Mouse (Mus musculus) lung, postnatal 0 days (tissue): ENCODE measurements around the gene Sae1. TPM values are rescaled to one million over a fixed set of nuclear protein-coding genes. Genes with fewer than 3 reads are reported as not detected.

Experiments
- ATAC-seq: fragments of 200-750 bp; cut with Nextera tagmentation; 2 replicates; pipeline ENCODE4 v1.8.0; 2017; ENCODE audit warnings: moderate library complexity
- DNase-seq: peaks from one replicate; pipeline ENCODE4 v3.0.0-alpha.2; 2016; ENCODE audit warnings: low spot score
- H3K27ac ChIP-seq: fragments of 300-500 bp; sonication (generic); 2 replicates; pipeline ENCODE4 v1.5.1; 2014; ENCODE audit warnings: antibody characterized with exemption, mild to moderate bottlenecking, low read length, mixed read lengths
- H3K27me3 ChIP-seq: fragments of 300-500 bp; sonication (generic); replicated peaks from 2 replicates; pipeline ENCODE4 v1.6.1; 2014; ENCODE audit warnings: low read length, mixed read lengths; ENCODE audit not compliant: insufficient read depth
- H3K36me3 ChIP-seq: fragments of 300-500 bp; sonication (generic); 2 replicates; pipeline ENCODE4 v1.6.1; 2014; ENCODE audit warnings: low read length, mixed read lengths; ENCODE audit not compliant: insufficient read depth
- H3K4me1 ChIP-seq: fragments of 300-500 bp; sonication (generic); 2 replicates; pipeline ENCODE4 v1.6.1; 2014; ENCODE audit warnings: antibody characterized with exemption, low read depth, low read length, mixed read lengths; ENCODE audit not compliant: insufficient read depth
- H3K4me2 ChIP-seq: fragments of 300-500 bp; sonication (generic); replicated peaks from 2 replicates; pipeline ENCODE4 v1.6.1; 2014; ENCODE audit warnings: low read depth, mild to moderate bottlenecking, low read length, moderate library complexity, mixed read lengths
- H3K4me3 ChIP-seq: fragments of 300-500 bp; sonication (generic); 2 replicates; pipeline ENCODE4 v1.5.1; 2014; ENCODE audit warnings: low read depth, low read length
- H3K9ac ChIP-seq: fragments of 300-500 bp; sonication (generic); replicated peaks from 2 replicates; pipeline ENCODE4 v1.6.1; 2014; ENCODE audit warnings: low read depth, mild to moderate bottlenecking
- H3K9me3 ChIP-seq: fragments of 300-500 bp; sonication (generic); 2 replicates; pipeline ENCODE4 v1.6.1; 2016; ENCODE audit warnings: low read length, mixed read lengths
- CTCF ChIP-seq: IDR thresholded peaks from 2 replicates; pipeline ENCODE4 v1.5.1; 2016; ENCODE audit warnings: antibody characterized with exemption, mild to moderate bottlenecking
- EP300 ChIP-seq: IDR thresholded peaks from 2 replicates; pipeline ENCODE4 v1.6.1; 2016; ENCODE audit warnings: antibody characterized with exemption, mild to moderate bottlenecking, control low read depth
- WGBS: fragments of 180-500 bp; shearing (Covaris S2); extraction: QIAGEN DNeasy Blood & Tissue Kit; methylation state at CpG from one replicate; pipeline ENCODE4 v1.1.7; 2014; 5-methylcytosine and 5-hydroxymethylcytosine counted together
- polyA plus RNA-seq: library from polyadenylated mRNA; unstranded; fragments of >200 nt; fragmentation: Nextera tagmentation; extraction: Ambion mirVana; gene quantifications from 2 replicates; pipeline ENCODE4 v1.2.1, GENCODE M21; 2015

The Sae1 gene
- polyA plus RNA-seq, 1 experiment from 2014 or later = 84.8 TPM

DNA sequence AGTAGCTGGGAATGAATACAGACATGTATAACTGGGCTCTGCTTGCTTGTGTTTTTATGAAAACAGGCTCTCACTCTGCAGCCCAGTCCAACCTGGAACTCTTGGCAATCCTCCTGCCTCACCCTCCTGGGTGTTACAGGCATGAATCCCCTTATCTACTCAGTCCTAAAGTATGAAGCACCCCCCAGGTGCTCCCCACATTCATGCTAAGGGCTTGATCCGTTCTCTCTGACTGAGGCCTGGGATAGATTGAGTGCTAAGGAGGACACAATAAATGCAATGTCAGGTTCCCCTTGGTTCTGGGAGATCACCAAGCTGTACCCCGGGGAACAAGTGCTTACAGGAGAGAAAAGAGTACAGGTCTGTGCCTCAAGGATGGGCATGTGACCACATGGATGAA lies 90.0 kb downstream of the Sae1 start:
- no peak for DNase-seq
- no peak for ATAC-seq
- WGBS = 49% methylated on average over 2 of the region's 2 CpGs
- no peaks in the 10 kb centered on the region for H3K9me3 ChIP-seq
- peak overlapping the region; percentile 66; the same call in 1 of the 2 replicates for H3K27ac ChIP-seq
- H3K27me3 ChIP-seq = no peaks in the 10 kb centered on the region
- H3K4me3 ChIP-seq = no peak overlapping the region
- no peak overlapping the region for H3K4me2 ChIP-seq
- TF ChIP-seq CTCF (no peak), EP300 (no peak)
- no peaks in the 10 kb centered on the region for H3K36me3 ChIP-seq
- no peak overlapping the region for H3K9ac ChIP-seq
- H3K4me1 ChIP-seq = peaks cover 16% of the 10 kb centered on the region

DNA sequence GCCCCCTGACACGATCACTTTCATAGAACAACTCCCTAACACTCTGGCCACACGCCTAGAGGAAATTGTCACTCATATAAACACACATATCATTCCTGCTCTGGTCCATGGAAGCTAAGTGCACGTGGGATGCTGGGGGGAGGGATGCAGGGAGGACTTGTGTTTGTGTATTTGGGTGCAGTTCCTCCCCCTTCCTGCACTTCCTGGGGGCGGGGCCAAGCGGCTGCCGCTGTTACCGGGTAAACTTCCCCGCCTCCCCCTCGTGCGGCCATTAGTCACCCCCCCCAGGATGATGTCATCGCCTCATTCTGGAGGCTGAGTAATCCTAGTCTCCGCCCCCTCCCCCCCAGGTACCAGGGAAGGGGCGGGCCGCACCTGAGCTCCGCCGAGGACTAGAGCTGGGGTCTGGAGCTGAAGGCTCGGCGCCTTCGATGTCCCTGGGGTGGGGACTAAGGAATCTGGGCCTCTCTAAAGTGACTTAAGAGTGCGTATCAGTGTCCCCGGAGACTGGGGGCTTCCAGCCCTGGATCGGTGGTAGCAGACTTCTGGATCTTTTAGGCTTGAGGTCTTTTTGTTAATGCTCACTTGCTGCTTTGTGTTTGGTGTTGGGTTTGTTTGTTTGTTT lies 90.7 kb downstream of the Sae1 start:
- TF ChIP-seq CTCF (peak; percentile 55), EP300 (peak; percentile 74)
- Histone ChIP-seq H3K36me3 (no peaks in the 10 kb centered on the region), H3K27me3 (no peaks in the 10 kb centered on the region), H3K4me3 (0 out of 2 replicates have a peak overlapping the region, but pooled peaks have one; percentile 12), H3K9me3 (no peaks in the 10 kb centered on the region), H3K9ac (no peak overlapping the region), H3K4me1 (peaks cover 16% of the 10 kb centered on the region), H3K27ac (peak overlapping the region; percentile 89), H3K4me2 (peak overlapping the region; percentile 54)
- ATAC-seq = peak; percentile 60
- 2% methylated on average over 19 of the region's 22 CpGs for WGBS
- peak; percentile 97 for DNase-seq

DNA sequence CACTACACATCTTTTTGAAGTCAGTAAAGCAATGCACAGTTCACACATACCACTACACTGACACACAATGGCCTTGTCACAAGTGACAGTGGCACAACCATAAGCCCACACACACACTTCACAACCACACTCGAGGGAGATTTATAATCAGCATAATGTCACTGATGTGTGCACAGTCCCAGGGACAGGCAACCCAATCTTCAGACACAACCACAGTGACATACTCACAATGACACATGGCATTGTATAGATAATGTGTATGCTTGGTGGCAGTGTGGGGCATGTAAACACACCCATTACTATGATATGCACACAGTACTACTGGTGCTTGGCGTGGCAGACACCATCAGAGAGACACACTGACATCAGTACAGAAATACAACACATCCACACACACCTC lies 91.5 kb downstream of the Sae1 start:
- H3K36me3 ChIP-seq = no peaks in the 10 kb centered on the region
- 14% methylated on average over 2 of the region's 2 CpGs for WGBS
- no peak overlapping the region for H3K9ac ChIP-seq
- H3K27me3 ChIP-seq = no peaks in the 10 kb centered on the region
- peak overlapping the region; percentile 89 for H3K27ac ChIP-seq
- H3K4me3 ChIP-seq = no peak overlapping the region
- no peak for ATAC-seq
- H3K4me2 ChIP-seq = 0 out of 2 replicates have a peak overlapping the region, but pooled peaks have one; percentile 54
- TF ChIP-seq CTCF (no peak), EP300 (no peak)
- H3K4me1 ChIP-seq = peaks cover 16% of the 10 kb centered on the region
- DNase-seq = no peak
- H3K9me3 ChIP-seq = no peaks in the 10 kb centered on the region

DNA sequence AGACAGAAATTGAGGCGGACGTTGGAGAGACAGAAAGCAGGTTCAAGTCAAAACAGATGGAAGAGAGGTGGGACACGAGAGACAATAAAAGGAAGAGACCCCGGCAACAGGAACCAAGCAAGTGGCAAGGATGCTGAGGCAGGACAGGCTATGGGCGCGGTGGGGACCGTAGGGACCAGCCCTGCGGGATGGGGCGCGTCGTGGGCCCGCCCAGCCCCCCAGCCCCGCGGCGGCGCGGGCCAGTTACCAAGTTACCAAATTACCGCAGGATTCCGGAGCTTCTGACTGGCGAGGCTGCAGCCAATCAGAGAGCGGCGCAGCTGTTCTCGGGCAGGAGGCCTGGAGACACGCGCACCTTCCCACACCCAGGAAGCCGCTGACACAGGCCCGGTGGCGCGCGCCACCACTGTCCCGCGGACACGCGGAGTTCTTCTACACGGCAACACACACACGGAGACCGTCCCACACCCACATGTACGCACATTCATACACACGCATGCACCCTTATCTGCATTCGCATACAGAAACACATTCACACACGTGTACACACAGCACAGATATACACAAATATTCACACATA lies 92.2 kb downstream of the Sae1 start:
- peaks cover 16% of the 10 kb centered on the region for H3K4me1 ChIP-seq
- peak overlapping the region; percentile 70 for H3K4me2 ChIP-seq
- H3K9me3 ChIP-seq = no peaks in the 10 kb centered on the region
- H3K27ac ChIP-seq = peak overlapping the region; percentile 89
- 2% methylated on average over 38 of the region's 41 CpGs for WGBS
- TF ChIP-seq EP300 (no peak), CTCF (no peak)
- peak overlapping the region; percentile 29; the same call in 1 of the 2 replicates for H3K9ac ChIP-seq
- H3K4me3 ChIP-seq = peak overlapping the region; percentile 47
- DNase-seq = peak; percentile 90
- ATAC-seq = peak; percentile 53
- H3K36me3 ChIP-seq = no peaks in the 10 kb centered on the region
- H3K27me3 ChIP-seq = no peaks in the 10 kb centered on the region

DNA sequence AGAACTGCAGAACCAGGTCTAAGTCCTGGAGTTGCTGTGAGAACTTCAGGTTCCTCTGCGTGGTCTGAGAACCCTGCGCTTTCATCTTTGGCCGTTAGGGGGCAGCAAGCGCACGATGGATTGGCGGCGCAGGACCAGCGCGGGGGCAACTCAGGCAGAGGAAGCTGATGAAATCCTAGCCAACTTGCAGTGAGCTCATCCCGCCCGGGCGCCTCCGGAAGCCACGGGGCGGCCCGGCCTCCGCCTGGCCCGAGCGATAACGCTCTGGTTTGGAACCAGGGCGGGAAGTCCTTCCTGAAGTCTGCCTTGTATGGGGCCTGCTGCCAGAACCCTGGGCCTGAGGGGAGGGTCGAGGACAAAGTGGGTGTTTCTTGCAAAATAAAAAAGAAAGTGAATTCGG lies 92.8 kb downstream of the Sae1 start:
- Histone ChIP-seq H3K27me3 (no peaks in the 10 kb centered on the region), H3K27ac (peak overlapping the region; percentile 89), H3K9me3 (no peaks in the 10 kb centered on the region), H3K36me3 (no peaks in the 10 kb centered on the region), H3K4me2 (peak overlapping the region; percentile 70), H3K9ac (peak overlapping the region; percentile 29; the same call in 1 of the 2 replicates), H3K4me1 (peaks cover 13% of the 10 kb centered on the region), H3K4me3 (peak overlapping the region; percentile 47)
- WGBS = under 1% methylated on average over 23 of the region's 23 CpGs
- DNase-seq = peak; percentile 98
- TF ChIP-seq CTCF = peak; percentile 99
- peak; percentile 99 for TF ChIP-seq EP300
- peak; percentile 89 for ATAC-seq

DNA sequence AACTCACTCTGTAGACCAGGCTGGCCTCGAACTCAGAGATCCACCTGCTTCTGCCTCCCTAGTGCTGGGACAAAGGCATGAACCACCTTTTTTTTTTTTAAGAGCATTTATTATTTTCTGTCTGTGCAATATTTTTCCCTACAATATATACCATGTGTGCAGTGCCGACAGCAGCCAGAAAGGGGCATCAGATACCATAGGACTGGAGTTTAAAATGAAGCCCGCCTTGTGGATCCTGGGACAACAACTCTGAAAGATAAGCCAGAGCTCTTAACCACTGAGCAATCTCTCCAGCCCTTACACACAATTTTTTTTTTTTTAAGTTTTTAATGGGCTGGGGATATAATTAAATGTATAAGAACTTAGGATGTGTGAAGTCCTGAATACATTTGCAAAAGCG lies 93.3 kb downstream of the Sae1 start:
- DNase-seq = peak; percentile 89
- peak; percentile 53 for ATAC-seq
- H3K9ac ChIP-seq = no peak overlapping the region

More for the DNA sequence above, 93.3 kb downstream of the Sae1 start:
- peak overlapping the region; percentile 55 for H3K27ac ChIP-seq
- peaks cover 13% of the 10 kb centered on the region; the same call in 1 of the 2 replicates for H3K4me1 ChIP-seq
- H3K36me3 ChIP-seq = no peaks in the 10 kb centered on the region
- WGBS = 24% methylated on average over 4 of the region's 4 CpGs
- no peaks in the 10 kb centered on the region for H3K9me3 ChIP-seq
- H3K27me3 ChIP-seq = no peaks in the 10 kb centered on the region
- TF ChIP-seq EP300 (no peak), CTCF (peak; percentile 56)
- no peak overlapping the region; the same call in 1 of the 2 replicates for H3K4me3 ChIP-seq
- 0 out of 2 replicates have a peak overlapping the region, but pooled peaks have one; percentile 70 for H3K4me2 ChIP-seq
